Mouse (Mus musculus) lung, postnatal 25 days (tissue): ENCODE data around the gene Coa7.
A peak's percentile ranks its signal among the peaks of the same experiment; 100 is the strongest.

Experiments
- DNase-seq: peaks from one replicate; pipeline ENCODE4 v3.0.0; 2022; ENCODE audit warnings: low spot score

Coa7 gene

GRCm38 (mm10) chr4:108386087-108386486, 58.1 kb downstream of the Coa7 start:
- no peak for DNase-seq

GRCm38 (mm10) chr4:108387106-108387505, 59.2 kb downstream of the Coa7 start:
- no peak for DNase-seq

- DNase-seq = peak; percentile 79
These were observed 59.8 kb downstream of the Coa7 start for GRCm38 (mm10) chr4:108387681-108388253.

- DNase-seq = no peak
These were observed 60.8 kb downstream of the Coa7 start for GRCm38 (mm10) chr4:108388741-108389140.

- DNase-seq = no peak
These were observed 63.2 kb downstream of the Coa7 start for GRCm38 (mm10) chr4:108391124-108391523.
